Mouse (Mus musculus) right cerebral cortex, postnatal 14 days (tissue): ENCODE data around the gene Gadd45b.

Experiments
- DNase-seq: peaks from one replicate; pipeline ENCODE4 v3.0.0; 2022

The Gadd45b gene

GRCm38 (mm10) chr10:80911354-80911753 lies 18.5 kb upstream of the Gadd45b start:
- no peak for DNase-seq

- DNase-seq = no peak
Measured at GRCm38 (mm10) chr10:80911891-80912290, 18.0 kb upstream of the Gadd45b start.

GRCm38 (mm10) chr10:80913364-80914011 lies 16.4 kb upstream of the Gadd45b start:
- DNase-seq = no peak

GRCm38 (mm10) chr10:80914253-80914656 lies 15.6 kb upstream of the Gadd45b start:
- DNase-seq = no peak

- DNase-seq = no peak
Measured at GRCm38 (mm10) chr10:80915260-80915659, 14.6 kb upstream of the Gadd45b start.

- no peak for DNase-seq
Measured at GRCm38 (mm10) chr10:80915736-80916135, 14.1 kb upstream of the Gadd45b start.

GRCm38 (mm10) chr10:80917336-80917778 lies 12.5 kb upstream of the Gadd45b start:
- no peak for DNase-seq

- peak; percentile 82 for DNase-seq
Measured at GRCm38 (mm10) chr10:80917779-80918434, 12.0 kb upstream of the Gadd45b start, which contains the start of gene Lmnb2. TSS of gene Lmnb2 (minus strand) at chr10:80918245.

GRCm38 (mm10) chr10:80921923-80922322 lies 8.0 kb upstream of the Gadd45b start:
- no peak for DNase-seq

- no peak for DNase-seq
Measured at GRCm38 (mm10) chr10:80925472-80925871, 4.4 kb upstream of the Gadd45b start.

GRCm38 (mm10) chr10:80928586-80929298 lies 1.1 kb upstream of the Gadd45b start:
- peak; percentile 95 for DNase-seq

- DNase-seq = peak; percentile 41
Measured at GRCm38 (mm10) chr10:80930361-80931152, 684 bp downstream of the Gadd45b start.

GRCm38 (mm10) chr10:80931153-80931671 lies 1.3 kb downstream of the Gadd45b start:
- no peak for DNase-seq

GRCm38 (mm10) chr10:80931695-80932094 lies 1.8 kb downstream of the Gadd45b start:
- no peak for DNase-seq

GRCm38 (mm10) chr10:80932206-80932605 lies 2.3 kb downstream of the Gadd45b start:
- DNase-seq = peak; percentile 61

GRCm38 (mm10) chr10:80932700-80933420 lies 3.0 kb downstream of the Gadd45b start:
- no peak for DNase-seq

- DNase-seq = no peak
Measured at GRCm38 (mm10) chr10:80933421-80933979, 3.6 kb downstream of the Gadd45b start.

GRCm38 (mm10) chr10:80934136-80934985 lies 4.5 kb downstream of the Gadd45b start:
- DNase-seq = no peak

- DNase-seq = no peak
Measured at GRCm38 (mm10) chr10:80935241-80935640, 5.4 kb downstream of the Gadd45b start.

- DNase-seq = no peak
Measured at GRCm38 (mm10) chr10:80935698-80936097, 5.8 kb downstream of the Gadd45b start.
